Mouse (Mus musculus): ENCODE measurements around the gene St3gal4.
"Not testable (repeated sequence)": the region's sequence is repeated elsewhere in the genome, so short reads cannot be mapped to it uniquely, and the experiment has no call there.

The St3gal4 gene

DNA sequence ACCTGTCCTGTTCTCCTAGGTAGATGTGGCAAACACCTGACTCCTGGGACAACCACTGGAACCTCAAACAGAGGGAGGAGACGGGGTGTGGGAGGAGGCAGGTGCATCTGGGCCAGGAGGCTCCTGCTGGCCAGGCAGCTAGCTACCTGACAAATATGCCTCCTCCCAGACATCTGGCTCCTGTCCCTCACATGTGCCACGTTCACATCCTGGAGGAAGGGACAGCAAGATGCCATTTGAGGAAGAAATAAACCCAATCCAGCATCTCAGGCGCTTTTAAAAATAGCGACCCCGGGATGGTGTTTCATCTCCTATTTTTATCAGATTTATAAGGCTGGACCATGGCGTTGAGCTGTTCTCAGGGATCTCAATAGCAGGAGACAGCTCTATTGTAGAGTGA, at the start of gene St3gal4:
Gene St3gal4, minus strand, starts transcription at position 101 of the 400 bp plus-strand sequence.
- DNase-seq (ENCODE audit: low read depth, low spot score): no peak

DNA sequence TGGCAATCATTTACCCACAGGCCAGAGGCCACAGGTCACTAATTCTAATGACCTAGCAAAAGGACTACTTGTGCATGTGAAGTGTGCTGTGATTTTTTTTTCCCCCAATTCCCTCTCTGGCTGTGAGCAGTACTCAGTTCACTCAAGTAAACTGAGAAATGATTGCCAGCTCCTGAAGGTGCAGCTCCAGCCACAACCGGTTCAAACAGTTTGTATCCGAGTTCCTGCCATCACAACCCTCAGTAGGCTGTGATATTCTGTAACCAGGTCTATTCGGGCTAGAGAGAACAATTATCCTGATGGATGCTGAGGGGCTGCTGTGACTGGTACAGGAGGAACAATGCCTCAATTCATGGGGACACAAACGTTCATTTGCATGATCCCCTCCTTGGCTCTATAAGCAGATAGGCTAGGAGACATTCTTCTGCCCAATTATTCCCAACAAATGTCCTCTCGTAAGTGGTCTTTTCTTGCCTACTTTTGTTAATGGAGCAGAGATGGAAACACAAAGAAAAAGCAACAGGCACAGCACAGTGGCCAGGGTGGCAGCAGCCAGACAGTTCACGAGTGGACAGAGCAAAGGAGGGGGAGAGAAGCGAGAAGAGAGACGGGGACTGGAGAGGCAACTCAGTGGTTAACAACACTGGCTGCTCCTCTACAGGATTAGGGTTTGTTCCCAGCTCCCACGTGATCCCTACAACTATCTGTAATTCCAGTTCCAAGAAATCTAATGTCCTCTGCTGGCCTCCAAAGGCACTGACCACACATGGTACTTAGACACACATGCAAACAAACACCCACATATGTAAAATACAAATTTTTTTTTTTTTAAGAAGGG, 47.9 kb upstream of the St3gal4 start:
- no peak for DNase-seq (ENCODE audit: low read depth, low spot score)

GRCm38 (mm10) chr9:35166144-35166797, 47.2 kb upstream of the St3gal4 start:
- peak; percentile 40 for DNase-seq (ENCODE audit: low read depth, low spot score)

GRCm38 (mm10) chr9:35164142-35164874, 45.2 kb upstream of the St3gal4 start:
- DNase-seq (ENCODE audit: low read depth, low spot score): no peak

GRCm38 (mm10) chr9:35163011-35163690, 44.1 kb upstream of the St3gal4 start:
- DNase-seq (ENCODE audit: low read depth, low spot score): no peak

DNA sequence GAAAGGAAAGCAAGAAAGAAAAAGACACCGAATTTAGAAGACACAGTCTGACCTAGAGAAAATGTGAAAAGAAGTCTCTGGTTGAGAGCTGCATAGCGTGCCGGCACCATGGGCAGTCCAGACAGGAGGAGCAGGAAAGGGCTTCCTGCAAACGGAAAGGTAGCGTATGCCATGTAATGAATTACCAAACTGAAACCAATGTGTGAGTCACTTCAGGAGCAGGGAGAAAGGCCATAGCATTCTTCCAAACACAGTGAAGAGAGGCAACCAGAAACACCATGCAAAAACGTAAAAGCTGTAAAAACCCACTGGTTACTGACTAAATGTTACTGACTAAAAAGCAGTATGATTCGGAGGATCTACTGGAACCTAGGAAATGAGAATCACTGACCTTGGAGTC, 42.7 kb upstream of the St3gal4 start:
- no peak for DNase-seq (ENCODE audit: low read depth, low spot score)

DNA sequence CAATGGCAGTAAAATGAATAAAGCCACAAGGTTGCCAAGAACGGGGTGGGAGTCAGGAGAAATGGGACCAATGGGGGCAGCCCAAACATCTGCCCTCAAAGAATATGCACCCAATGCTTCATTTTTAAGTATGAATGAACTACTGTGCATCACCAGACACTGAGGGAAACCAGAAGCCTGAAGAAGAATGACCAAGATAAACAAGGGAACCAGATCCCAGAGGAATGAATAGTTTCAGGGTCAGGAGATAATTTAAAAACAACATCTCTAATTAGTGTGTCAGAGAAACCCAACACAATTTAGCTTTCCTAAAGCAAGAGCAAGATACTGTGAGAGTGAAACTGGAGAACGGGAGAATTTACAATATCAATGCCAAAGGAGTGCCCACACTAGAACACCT, 41.6 kb upstream of the St3gal4 start:
- no peak for DNase-seq (ENCODE audit: low read depth, low spot score)

DNA sequence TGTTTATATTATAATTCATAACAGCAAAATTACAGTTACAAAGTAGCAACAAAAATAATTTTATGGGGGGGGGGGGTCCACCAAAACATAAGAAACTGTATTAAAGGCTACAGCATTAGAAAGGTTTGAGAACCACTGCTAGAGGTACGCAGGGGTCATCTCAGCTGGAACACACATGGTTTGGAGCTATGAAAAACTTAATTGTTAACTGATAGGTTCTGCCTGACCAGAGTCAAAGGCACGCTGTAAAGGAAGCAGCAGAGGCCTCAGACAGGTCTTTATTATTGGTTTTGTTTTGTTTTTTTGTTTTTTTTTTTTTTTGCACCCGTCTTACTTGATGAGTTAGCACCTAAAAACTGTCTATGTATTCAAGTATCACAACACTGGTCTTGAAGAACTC, 39.4 kb upstream of the St3gal4 start:
- no peak for DNase-seq (ENCODE audit: low read depth, low spot score)

DNA sequence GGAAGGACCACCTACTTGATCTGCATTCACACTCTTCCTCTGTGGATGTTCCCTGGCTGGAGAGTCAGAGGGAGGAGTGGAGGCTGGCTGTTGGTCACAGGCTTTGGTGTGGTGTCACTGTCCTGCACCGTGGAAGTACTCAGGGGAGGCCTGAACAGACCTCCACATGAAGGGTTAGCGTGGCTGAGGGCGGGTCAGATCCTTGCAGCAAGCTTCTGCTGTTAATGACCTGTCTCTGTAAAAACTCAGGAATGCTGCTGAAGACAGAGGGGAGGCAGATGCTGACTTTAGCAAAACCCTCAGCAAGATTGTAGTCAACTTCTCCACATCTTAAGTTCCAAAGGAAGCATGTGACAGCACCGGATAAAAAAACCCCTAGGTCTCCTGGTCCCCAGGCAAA, 37.8 kb upstream of the St3gal4 start:
- no peak for DNase-seq (ENCODE audit: low read depth, low spot score)

DNA sequence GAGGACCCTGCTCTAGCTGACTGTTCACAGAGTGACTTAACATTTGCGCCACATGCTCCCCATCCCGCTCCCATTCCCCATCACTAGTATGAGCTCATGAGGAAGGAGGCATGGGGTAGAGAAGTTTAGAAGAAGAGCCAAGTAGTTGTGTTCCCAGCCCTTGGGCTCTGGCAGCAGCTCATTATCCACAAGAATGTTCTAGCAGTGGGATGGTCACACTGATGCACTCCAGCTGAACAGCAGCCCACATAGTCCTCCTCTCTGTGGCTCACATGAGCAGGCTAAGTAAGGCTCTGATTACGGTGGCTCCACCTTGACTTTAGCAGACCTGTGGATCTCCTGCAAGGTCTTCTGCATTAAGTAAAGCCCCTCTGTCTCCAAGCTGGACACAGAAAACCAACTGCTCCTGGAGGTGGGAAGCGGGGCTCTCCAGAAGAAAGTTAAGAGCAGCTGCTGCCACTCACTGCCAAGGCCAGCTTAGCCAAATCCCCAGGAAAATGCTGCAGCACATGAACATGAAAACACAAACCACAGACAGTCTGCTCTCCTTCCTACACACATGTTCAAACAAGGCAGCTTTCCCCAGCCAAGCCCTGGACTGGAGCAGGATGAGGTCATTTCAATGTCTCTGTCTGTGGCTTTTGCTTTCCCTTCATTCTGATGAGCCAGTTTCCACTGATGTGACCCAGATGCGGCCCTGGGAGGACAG, 37.1 kb upstream of the St3gal4 start:
- no peak for DNase-seq (ENCODE audit: low read depth, low spot score)

- DNase-seq (ENCODE audit: low read depth, low spot score): no peak
Measured at GRCm38 (mm10) chr9:35152923-35153322, 33.9 kb upstream of the St3gal4 start.

GRCm38 (mm10) chr9:35148822-35149221, 29.8 kb upstream of the St3gal4 start:
- not testable (repeated sequence) for DNase-seq (ENCODE audit: low read depth, low spot score)

- DNase-seq (ENCODE audit: low read depth, low spot score): not testable (repeated sequence)
Measured at GRCm38 (mm10) chr9:35147261-35147660, 28.2 kb upstream of the St3gal4 start.

- no peak for DNase-seq (ENCODE audit: low read depth, low spot score)
Measured at GRCm38 (mm10) chr9:35145829-35146228, 26.8 kb upstream of the St3gal4 start.

DNA sequence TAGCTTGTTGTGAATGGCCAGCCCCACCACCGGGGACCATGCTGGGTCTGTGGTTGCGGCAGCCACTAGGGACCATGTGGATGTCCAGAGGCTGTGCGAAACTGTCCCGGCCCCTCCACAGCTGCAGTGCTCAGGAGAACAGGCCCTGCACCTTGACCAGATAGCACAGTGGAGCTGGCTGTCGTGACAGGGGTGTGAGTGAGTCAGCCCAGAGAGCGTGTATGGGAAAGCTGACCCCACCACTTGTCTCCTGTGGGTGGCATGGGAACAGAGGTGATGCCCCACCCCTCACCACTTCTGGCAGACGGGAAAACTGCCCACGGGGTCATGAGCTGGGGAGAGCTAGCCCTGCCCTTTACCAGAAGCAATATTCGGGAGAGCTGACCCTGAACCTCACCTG, 26.1 kb upstream of the St3gal4 start:
- no peak for DNase-seq (ENCODE audit: low read depth, low spot score)

DNA sequence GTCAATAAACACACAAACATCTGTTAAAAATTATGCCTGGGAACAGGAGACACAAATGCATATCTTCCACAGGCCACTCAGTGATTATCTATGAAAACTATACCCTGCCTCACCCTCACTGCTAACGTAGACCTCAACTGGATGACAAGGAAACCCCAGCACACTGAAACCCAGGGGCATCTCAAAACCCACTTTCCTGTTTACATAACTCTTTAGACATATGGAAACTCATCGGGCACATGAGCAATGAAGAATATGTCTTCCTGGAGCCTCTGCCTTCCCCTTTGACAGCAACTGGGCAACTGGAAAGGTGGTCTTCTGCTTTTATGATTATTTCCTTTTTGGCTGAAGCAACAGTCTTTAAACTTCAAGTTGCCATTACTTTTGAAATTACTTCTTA, 23.2 kb upstream of the St3gal4 start:
- DNase-seq (ENCODE audit: low read depth, low spot score): no peak

DNA sequence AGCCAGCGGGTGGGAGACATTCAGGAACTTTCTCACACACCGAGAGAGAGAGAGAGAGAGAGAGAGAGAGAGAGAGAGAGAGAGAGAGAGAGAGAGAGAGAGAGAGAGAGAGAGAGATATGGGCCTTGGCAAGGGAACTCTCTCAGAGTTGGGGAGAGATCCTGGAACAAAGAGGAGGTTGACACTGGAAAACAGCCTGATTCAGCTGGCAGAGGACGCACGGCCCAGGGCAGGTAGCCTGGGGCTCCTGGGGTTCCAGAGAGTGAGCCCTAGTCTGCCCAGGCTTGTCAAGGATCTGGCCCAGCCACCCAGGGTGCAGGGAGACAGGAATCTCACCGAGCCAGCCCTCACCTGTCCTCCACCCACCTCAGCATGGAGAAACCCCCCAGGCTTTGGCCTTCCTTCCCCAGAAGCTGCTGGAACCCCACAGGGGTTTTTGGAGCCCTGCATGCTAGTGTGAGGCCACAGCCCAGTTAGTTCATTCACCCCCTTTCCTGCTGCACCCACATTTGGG, 20.2 kb upstream of the St3gal4 start:
- DNase-seq (ENCODE audit: low read depth, low spot score): no peak

- DNase-seq (ENCODE audit: low read depth, low spot score): no peak
Measured at GRCm38 (mm10) chr9:35138029-35138428, 19.0 kb upstream of the St3gal4 start.

DNA sequence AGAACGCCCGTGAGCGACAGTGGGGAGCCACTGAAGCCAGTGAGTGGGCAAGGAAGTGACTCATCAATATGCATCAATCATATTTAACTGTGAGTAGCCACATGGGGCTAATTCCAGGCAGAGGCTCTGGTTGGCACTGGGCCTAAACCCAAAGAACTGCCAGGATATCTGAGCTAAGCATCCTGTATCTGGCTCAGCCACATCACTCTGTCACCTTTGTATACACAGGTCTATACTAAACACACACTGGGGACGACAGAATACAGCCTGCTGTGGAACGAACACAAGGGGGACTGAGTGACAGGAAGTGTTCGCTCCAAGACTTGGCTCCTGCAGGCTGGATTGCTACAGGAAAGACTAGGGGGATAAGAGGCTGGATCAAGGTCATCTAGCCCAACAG, 16.5 kb upstream of the St3gal4 start:
- no peak for DNase-seq (ENCODE audit: low read depth, low spot score)

GRCm38 (mm10) chr9:35131637-35132397, 12.7 kb upstream of the St3gal4 start:
- DNase-seq (ENCODE audit: low read depth, low spot score): no peak

All from retina, adult 2 months (tissue).